Mouse (Mus musculus) induced T-regulatory cell, adult 2 months (primary cell): ENCODE measurements around the gene Lrrc4b.

Source experiments
- DNase-seq: peaks from one replicate; pipeline ENCODE4 v3.0.0-alpha.2; 2012; ENCODE audit warnings: low read depth

Gene Lrrc4b

DNA sequence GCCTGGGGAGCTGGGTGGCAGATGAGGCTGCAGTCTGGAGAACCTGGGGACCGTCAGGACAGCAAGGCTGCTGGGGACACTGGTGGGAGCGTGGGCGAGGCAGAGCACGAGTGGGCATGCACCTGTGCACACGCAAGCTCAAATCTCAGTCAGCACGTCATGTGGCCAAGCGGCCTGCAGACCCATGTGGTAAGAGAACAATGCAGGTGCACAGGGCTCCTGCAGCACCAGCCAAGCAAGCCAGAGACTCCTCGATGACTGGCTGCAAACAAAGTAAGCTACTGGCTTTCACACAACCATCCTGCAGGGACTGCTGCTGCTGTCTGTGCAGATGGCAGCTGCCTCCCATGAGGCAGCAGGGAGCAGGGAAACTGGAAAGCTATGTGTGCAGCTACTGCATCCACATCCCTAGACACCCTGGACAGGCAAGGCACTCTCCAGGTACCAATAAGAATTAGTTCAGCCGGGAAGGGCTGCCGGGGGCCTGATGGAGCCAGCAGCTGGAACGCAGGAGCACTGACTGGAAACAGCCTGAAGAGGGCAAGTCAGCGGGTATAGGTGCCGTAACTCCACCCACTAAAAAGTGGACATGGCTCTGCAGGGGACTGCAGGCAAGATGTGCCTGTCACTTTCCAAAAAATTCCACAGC lies 58.2 kb downstream of the Lrrc4b start:
- no peak for DNase-seq

DNA sequence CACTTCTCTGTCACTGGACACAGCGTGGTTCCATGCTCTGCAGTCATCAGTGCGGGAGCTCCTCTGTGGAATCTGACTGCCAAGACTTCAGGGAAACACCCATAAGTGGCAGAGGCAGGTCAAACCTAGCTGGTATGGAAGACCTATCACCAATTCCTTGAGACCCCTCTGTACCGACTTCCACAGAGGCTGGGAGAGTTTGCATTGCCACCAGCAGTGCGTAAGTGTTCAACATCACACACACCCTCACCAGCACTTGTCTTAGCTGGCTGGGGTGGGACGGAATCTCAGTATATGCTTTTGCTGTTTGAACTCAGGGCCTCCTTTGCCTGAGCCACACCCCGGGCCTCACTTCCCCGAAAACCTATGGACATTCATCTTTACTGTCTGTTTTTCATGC lies 59.1 kb downstream of the Lrrc4b start:
- no peak for DNase-seq

DNA sequence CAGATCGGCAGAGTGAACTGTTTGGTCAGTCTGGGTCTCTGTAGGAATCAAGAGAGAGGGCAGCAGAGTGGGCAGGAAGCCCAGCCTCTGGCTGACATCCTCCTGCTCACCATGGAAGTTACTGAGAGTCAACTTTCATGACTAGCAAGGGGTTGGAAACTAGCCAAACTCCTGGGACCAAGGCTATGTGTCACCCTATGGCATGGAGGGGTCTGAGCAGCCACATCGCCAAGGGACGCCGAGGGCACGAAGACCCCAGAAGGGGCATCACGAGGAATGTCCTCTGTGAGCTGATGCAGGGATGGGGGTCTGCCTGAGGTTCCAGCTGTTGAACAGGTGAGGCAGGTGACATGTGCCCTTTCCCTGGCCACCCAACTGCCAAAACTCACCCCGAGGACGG lies 59.7 kb downstream of the Lrrc4b start:
- DNase-seq, result no peak

DNA sequence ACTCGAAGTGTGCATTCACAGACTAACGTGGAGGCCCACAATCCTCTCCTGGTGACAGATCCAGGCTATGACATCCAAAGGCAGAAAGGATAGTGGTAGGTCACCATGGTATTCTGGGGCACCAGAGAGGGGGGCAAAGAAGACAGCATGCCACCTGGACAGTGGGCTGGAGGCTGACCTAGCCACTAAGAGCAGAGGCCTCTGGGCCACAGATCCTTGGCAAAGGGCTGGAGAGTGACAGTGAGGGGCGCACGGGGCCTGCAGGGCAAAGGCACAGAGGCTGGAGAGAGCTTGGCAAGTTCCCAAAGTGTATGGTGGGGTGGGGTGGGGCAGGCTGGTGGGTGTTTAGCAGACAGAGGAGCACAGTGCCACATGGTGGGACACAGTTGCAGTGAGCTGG lies 61.5 kb downstream of the Lrrc4b start:
- DNase-seq, result no peak

DNA sequence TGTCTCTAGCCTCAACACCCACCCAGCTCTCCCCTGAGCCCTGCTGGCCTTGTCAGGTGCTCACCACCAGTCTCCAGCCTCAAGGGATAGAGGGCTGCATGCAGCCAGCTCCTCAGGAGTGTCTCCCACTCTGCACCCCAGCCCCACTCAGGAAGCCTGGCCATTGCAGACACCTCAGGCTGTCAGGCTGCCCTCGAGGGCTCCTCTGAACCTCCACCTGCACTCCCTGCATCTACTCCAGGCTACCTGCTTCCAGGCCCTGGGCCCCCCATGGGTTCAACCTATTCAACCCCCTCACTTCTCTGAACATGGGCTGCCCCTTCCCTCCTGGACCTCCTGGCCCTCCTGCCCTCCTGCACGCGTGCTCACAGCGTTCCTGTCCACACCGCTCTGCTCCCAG lies 62.6 kb downstream of the Lrrc4b start:
- no peak for DNase-seq

DNA sequence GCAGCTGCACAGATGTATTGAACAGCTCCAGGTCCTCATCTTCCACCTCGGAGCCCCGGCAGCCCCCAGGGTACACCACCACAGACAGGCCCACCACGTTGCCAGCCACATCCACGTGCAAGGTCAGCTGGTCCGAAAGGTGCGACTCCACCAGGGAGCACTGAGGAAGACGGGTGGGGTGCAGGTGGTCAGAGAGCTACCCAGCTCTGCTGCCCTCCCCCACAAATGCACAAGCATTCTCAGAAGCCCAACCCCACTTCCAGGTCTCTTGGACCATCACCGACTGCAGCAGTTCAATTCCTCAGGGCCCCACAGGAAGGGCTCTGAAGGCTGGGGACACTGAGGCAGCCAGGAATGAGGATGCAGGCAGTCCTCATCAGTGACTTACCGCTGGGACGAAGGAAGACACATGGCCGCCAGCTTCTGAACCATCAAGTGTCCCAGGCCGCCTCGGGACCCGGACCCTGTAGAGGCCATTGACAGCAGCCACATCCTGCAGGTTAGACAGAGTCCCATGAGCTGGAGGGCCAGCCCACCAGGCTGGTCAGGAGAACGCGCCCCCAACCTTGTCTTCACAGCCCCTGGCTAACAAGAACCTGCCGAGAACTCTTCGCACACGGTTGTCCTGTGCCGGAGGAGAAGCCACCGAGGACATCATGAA lies 63.5 kb downstream of the Lrrc4b start:
- no peak for DNase-seq

DNA sequence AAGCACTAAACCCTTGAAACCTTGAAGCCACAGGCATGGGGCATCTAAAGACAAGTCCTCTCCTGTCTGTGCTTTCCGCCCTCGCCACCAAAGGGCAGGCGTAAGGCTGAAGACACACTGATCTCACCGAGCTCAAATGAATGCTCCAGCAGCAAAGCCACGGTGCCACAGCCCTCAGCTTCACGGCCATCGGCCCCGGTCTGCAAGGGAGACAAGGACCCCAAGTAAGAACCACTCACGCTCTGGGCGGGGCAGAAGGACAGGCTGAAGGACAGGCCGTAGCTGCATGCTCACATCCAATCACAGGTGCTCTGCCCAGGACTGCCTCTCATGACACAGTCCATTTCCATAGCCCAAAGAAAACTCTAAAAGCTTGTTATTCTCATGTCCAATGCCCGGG lies 65.9 kb downstream of the Lrrc4b start:
- DNase-seq, result no peak

DNA sequence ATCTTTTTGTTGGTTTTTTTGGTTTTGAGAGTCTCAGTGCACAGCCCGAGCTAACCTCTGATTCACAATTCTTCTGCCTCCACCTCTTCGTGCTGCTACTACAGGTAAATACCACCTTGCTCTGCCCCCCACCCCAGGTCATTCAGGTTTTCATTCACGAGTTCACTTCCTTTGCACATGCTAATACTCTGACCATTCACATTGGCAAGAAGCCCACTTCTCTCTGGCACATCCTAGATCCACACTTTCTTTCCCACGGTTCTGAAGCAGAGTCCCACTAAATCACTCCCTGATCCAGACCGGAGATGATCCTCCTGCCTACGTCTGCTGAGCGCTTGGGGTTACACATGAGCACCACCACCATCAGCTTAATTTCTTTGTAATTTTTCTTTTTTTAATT lies 66.3 kb downstream of the Lrrc4b start:
- DNase-seq, result no peak

DNA sequence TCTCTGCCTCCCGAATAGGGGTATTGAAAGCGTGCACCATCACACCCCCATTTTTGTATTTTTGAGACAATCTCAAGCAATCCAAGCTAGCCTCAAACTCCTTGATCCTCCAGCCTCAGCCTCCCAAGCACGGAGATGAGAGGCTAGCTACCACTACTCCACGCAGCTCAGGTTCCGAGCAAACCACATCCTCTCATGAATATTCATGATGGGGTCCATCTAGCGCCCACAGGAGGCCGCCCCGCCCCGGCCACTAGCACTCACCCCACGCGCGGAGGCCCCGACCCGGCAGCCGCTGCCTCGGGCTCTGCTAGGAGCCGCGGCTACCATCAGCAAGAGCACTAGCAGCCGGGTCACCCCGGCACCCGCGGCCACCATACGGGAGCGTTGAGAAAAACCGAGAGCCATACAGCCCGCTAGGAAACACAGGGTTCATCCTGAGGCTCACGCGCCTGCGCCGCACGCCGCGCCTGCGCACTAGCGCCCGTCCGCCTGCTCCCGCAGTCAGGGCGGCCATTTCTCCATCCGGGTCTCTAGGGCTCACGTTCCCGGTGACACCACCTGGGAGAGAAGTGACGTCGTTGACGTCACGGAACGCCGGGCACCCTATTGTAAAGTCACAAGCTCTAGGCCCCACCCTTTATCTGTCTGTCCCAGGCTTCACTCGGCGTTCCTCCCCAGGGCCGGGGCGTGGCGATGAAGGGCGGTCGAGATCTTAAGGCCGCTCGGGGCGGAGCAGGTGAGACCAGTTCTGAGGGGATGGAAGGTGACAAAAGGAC lies 67.4 kb downstream of the Lrrc4b start, which contains the start of the genes Emc10 and Fam71e1:
Gene Emc10, minus strand, starts transcription at position 538 of the 779 bp plus-strand sequence.
Gene Fam71e1, plus strand, starts transcription at position 590 of the 779 bp plus-strand sequence.
- DNase-seq, result peak; percentile 100

DNA sequence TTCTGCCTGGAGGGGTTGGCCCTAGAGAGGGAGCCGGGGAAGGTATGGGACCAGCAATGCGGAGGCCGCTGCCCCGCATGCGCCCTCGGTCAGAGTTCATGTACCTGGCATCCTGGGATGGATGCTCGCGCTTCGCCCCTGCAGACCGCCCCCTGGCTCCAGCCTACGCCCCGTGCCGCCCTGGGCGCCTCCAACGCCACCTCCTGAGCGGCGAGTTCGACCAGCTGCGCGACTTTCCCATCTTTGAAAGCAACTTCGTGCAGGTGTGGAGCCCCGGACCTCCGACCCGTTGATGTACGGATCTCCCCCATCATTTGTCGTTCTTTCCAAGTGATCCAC lies 67.9 kb downstream of the Lrrc4b start:
- no peak for DNase-seq

DNA sequence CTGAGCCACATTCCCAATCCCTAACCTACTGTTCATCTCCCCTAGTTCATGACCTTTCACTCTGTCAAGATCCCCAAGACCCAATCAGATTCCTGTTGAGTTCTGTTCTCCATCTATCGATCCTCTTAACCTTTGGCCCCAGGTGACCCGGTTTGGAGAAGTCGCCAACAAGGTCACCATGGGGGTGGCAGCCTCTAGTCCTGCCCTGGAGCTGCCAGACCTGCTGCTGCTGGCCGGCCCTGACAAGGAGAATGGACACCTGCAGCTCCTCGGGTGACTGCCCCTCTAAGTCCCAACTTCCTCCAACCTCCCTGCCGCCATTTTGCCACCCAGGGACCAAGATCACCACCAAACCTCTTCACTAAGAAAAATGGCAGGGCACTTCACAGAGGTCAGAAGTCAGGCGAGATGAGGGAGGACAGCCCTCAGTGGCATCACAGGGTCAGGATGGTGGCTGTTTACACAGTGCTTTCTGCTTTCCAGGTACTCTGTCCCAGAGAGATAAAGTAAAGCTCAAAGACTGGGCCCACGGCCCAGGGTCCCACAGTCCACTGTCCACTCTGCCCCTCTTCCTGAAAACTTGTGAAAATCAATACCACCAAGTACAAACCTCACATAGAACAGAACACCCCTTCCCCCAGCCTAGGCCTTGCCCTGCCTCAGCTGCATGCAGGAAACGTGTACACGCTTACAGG lies 68.7 kb downstream of the Lrrc4b start:
- DNase-seq, result no peak

DNA sequence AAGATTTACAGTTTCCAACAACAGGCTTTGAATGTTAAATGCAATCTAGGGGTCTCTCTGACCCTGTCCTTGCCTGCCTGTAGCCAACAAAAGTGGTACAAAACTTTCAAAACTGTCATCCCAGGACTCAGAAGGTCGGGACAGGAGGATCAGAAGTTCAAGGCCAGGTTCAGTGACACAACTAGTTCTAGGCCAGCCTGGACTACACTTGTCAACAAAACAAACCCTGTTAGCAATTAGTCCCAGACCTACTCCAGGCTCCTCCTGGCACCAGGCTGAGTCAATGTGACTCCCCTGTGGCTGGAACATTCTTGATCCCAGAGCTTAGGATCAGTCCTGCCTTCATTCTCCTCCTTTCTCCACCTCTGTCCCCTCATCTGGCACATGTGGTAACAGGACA lies 70.1 kb downstream of the Lrrc4b start:
- DNase-seq, result no peak

DNA sequence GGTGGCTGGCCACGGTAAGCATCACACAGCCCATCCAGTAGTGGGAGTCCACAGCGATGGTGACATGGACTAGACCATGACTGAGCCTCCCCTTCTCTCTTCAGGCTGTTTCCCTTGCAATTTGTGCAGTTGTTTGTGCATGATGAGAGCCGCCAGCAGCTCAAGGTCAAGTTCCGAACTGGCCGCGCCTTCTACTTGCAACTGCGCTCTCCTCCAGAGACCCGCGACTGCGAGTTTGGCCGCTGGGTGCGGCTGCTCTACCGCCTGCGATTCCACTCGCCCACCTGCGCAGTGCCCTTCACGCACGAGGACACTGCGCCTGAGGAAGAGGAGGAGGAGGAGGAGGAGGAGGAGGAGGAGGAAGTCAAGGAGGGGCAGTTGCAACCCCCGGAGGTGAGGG lies 71.2 kb downstream of the Lrrc4b start:
- no peak for DNase-seq

DNA sequence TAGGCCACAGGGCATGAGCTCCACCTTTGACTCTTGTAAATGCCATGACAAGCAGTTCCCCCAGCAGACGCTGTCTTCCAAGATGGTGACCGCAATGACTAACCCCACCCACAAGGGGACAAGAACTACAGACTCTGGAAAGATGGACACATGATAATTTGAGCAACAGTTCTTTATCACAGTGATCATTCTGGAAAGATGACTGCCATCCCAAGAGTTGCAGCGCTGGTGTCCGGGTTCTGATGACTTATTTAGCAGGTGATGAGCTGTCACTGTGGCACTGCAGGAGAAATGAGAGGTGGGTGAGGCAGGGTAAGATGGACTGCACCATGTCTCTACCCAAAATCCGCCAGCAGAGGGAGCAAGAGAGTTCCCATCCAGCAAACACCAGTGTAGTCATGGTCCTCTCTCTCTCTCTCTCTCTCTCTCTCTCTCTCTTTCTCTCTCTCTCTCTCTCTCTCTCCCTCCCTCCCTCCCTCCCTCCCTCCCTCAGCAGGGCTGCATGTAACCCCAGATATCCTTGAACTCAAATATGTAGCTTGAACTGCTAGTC lies 72.8 kb downstream of the Lrrc4b start:
- peak; percentile 89 for DNase-seq

DNA sequence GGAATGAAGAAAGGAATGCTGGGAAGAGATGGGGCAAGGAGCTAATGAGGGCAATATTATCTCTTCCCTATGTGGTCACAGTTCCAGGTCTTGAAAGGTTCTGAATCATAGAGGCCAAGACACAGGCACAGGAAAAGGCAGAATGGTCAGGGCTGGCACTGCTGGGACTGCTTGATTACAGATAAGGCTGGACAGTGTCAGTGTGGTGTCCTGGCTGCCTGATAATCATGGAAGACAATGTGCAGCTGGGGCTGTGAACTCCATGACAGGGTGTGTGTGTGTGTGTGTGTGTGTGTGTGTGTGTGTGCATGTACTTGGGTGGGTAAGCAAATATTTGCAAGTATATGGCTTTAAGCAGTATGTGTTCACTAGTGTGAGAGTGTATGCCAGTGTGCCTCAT lies 78.7 kb downstream of the Lrrc4b start:
- DNase-seq, result no peak
